Mouse (Mus musculus): ENCODE measurements around the gene Olfr128.

GRCm38 (mm10) chr17:37920248-37920647 lies at the start of gene Olfr128:
- TF ChIP-seq POLR2A (IDR thresholded peaks at IDR 0.05; ENCODE audit: control insufficient read depth, low read depth, low read length): no peak
- TF ChIP-seq CTCF (IDR thresholded peaks at IDR 0.05; ENCODE audit: control insufficient read depth, insufficient read depth, insufficient replicate concordance, low read depth, low read length): no peak

All from testis, adult 2 months (tissue).